Mouse (Mus musculus) gastrocnemius, adult 2 months (tissue): ENCODE results near the gene Wrap73. TPM values are rescaled to one million over a fixed set of nuclear protein-coding genes. Genes with fewer than 3 reads are reported as not detected.

Experiments
- DNase-seq: peaks from one replicate; pipeline ENCODE4 v3.0.0; 2022
- H3K27ac ChIP-seq: fragments of 200-600 bp; 2 replicates; pipeline ENCODE4 v1.8.1; 2022; ENCODE audit warnings: mild to moderate bottlenecking
- H3K4me3 ChIP-seq: fragments of 200-600 bp; 2 replicates; pipeline ENCODE4 v1.8.1; 2022; ENCODE audit warnings: mild to moderate bottlenecking, moderate library complexity
- CTCF ChIP-seq: fragments of 200-600 bp; IDR thresholded peaks from 2 replicates; pipeline ENCODE4 v1.8.1; 2022; ENCODE audit warnings: antibody characterized with exemption, mild to moderate bottlenecking, moderate library complexity
- intact Hi-C: fragments of 180-260 bp; cut with DNase I; formaldehyde crosslinking; loops from one replicate; pipeline ENCODE4 v1.15.1; 2025
- total RNA-seq, 2 experiments: library from RNA; stranded (reverse); gene quantifications; 2 replicates each; pipeline ENCODE4 v1.2.3; 2021

Wrap73 gene
- total RNA-seq, 2 experiments from 2014 or later = 10.6 to 10.8 TPM

DNA sequence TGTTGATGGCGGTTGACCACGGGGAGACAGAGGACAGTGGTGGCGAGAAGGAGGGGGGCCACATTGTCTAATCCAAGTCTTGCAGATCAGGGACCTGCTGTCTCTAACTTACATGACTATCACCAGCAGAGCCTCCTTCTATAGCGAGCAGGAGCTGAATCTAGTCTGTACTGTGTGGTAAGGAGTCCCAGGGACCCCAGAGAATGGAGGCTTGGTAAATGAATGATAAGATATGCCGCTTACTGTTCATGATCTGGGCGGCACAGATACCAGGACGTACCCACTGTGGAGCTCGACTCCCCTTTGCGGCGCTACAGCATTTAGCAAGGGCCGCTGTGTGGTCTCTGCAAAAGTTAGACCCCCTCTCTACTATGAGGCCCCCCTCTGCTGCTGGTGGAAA is 20.4 kb upstream of the Wrap73 start:
- intact Hi-C loops = no loop called here
- TF ChIP-seq CTCF = no peak
- DNase-seq = no peak
- Histone ChIP-seq H3K27ac (no peak overlapping the region), H3K4me3 (no peak overlapping the region)

DNA sequence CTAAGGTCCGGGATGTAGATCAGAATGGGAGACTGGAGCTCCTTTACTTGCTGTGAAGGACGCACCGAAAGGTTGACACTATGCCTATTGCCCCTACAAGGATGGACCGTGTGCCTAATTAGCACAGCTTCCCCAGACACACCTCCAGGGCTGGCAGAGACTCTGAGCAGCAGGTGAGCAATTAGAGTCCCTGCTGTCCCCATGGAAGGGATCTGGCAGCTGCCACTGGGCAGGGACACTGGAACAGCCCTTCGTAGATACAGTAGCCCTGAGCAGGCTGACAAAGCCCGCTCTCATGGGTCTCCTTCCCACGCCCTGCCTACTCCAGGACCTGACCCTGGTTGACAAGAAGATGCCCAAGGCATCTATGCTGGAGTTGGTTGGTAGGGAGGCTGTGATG is 19.8 kb upstream of the Wrap73 start:
- Histone ChIP-seq H3K4me3 (no peak overlapping the region), H3K27ac (no peak overlapping the region)
- intact Hi-C loops = no loop called here
- TF ChIP-seq CTCF = no peak
- DNase-seq = no peak

- no peak overlapping the region for H3K4me3 ChIP-seq
- no peak for DNase-seq
- no peak overlapping the region for H3K27ac ChIP-seq
- TF ChIP-seq CTCF = no peak
- intact Hi-C loops = no loop called here
These were observed 18.6 kb upstream of the Wrap73 start for GRCm38 (mm10) chr4:154123553-154123952.

- no peak for TF ChIP-seq CTCF
- intact Hi-C loops = no loop called here
- no peak overlapping the region for H3K4me3 ChIP-seq
These were observed 17.0 kb upstream of the Wrap73 start for GRCm38 (mm10) chr4:154125202-154125601.

DNA sequence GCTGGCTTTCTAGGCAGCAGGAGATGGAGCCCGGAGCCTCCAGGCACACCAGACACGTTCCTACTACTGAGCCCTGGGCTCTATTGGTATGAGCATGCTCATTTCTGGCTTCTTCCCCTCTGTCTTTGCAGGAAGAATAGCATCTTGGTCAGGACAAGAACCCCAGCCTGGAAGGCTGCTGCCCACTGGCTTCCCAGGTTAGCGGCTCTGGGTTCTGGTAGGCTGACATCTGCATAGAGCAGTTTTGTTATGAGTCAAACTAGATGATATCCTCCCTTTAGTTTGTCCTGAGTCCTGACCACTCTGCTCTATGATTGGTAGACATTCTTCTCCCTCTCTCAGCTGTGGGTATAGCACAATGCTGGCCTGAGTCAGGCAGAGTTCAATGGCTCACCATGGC is 14.9 kb upstream of the Wrap73 start:
- intact Hi-C loops = no loop called here
- no peak overlapping the region for H3K4me3 ChIP-seq
- H3K27ac ChIP-seq = no peak overlapping the region
- TF ChIP-seq CTCF = no peak
- no peak for DNase-seq

More at GRCm38 (mm10) chr4:154125202-154125601, 17.0 kb upstream of the Wrap73 start:
- H3K27ac ChIP-seq = no peak overlapping the region
- DNase-seq = no peak

GRCm38 (mm10) chr4:154129950-154130349 is 12.2 kb upstream of the Wrap73 start:
- no peak for TF ChIP-seq CTCF
- no peak for DNase-seq
- Histone ChIP-seq H3K27ac (no peak overlapping the region), H3K4me3 (no peak overlapping the region)
- intact Hi-C loops = no loop called here

DNA sequence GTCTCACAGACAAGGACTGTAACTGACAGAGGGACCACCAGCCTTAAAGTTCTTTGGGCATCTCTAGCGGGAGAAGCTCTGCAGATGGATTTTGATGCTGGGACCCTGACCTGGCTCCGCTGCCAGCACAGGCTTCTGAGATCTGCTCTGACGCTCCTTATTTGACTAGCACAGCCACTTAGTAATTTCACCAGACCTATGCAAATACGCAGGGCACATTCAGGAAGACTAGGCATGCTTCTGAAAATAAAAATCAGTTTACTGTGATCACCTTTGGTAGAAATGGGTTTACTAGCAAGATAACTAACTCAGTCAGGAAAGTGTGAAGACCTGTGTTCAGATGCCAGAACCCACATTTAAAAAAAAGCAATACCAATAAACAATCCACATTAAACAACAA is 10.3 kb upstream of the Wrap73 start:
- intact Hi-C loops = no loop called here
- no peak for TF ChIP-seq CTCF

GRCm38 (mm10) chr4:154134803-154135202 is 7.4 kb upstream of the Wrap73 start:
- DNase-seq = no peak
- Histone ChIP-seq H3K27ac (no peak overlapping the region), H3K4me3 (no peak overlapping the region)
- no peak for TF ChIP-seq CTCF
- intact Hi-C loops = no loop called here

More for the DNA sequence above, 10.3 kb upstream of the Wrap73 start:
- Histone ChIP-seq H3K27ac (no peak overlapping the region), H3K4me3 (no peak overlapping the region)
- no peak for DNase-seq

GRCm38 (mm10) chr4:154137139-154137538 is 5.0 kb upstream of the Wrap73 start:
- intact Hi-C loops = no loop called here
- DNase-seq = no peak
- no peak for TF ChIP-seq CTCF
- no peak overlapping the region for H3K27ac ChIP-seq
- no peak overlapping the region for H3K4me3 ChIP-seq

DNA sequence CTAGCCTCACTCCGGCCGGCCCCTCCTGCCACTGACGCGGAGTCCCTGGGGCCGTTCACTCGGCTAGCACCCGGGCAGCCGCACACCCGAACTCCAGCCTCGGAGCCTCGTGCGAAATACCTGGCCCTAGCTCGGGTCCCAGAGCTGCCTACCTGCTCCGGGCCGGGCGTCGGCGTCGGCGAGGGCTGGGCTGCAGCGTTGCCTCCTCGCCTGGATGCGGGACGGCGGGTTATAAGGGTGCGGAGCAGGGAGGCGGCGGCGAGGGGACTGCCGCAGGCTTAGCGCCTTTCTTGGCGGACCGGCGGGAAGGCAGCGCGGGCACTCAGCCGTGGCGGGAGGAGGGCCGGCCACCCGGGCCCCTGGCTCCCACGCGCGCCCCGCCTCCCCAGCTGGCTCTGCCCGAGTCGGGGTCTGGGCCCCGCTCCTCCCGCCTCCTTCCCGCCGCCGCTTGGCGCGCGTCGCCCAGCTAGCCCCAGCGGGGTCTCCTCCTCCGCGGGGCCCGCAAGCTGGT is 2.4 kb upstream of the Wrap73 start:
- no peak for TF ChIP-seq CTCF
- peak overlapping the region; percentile 89 for H3K4me3 ChIP-seq
- peak; percentile 27 for DNase-seq
- intact Hi-C loops = no loop called here
- H3K27ac ChIP-seq = no peak overlapping the region

DNA sequence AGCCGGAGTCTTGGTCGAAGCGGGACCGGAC is 2.2 kb upstream of the Wrap73 start, which contains the start of gene Trp73:
Trp73 (minus strand) TSS at position 27 of the 31 bp plus-strand sequence.
- H3K27ac ChIP-seq = no peak within 1 kb of the TSS
- H3K4me3 ChIP-seq = peak within 1 kb of the TSS; percentile 89
- intact Hi-C loops = no loop called here
- no peak for TF ChIP-seq CTCF
- no peak for DNase-seq

GRCm38 (mm10) chr4:154140213-154141008 is 1.8 kb upstream of the Wrap73 start:
- Histone ChIP-seq H3K27ac (no peak overlapping the region), H3K4me3 (peak overlapping the region; percentile 89)
- TF ChIP-seq CTCF = no peak
- intact Hi-C loops = no loop called here
- no peak for DNase-seq

DNA sequence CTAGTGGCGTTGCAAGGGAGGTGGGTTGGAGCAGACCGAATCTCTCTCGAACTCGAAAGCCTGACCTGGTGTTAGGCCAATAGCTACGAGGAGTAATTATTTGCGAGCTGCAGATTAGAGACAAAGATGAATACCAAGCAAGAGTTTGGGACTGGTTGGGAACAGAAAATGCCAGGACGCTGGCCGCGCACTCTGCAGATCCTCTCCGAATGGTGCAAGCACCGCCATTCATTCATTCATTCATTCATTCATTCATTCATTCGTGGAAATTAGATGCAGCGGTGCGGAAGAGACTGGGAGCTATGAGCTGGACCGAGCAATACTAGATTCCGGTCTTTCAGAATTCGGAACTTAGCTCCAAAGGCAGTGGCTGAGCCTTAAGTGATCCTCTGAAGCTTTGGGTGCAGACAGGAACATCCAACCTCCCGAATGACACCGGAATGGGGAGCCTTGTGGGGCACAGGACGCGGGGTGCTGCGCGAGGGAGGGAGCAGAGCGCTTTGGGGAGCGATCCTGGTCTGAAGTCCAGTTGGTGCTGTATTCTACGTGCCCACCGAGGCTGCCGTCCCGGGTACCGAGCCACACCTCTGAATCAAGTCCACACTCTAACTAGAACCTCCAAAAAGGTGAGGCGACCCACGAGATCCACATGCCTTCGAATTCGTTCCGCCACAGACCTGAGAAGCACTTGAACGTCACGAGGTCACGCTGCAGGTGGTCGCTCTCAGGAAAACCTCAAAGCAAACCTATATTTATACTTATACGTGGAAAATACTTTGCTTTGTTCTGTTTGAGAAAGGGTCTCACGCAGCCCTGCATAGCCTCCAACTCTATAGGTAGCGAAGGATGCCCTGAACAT is 934 bp upstream of the Wrap73 start:
- Histone ChIP-seq H3K4me3 (peak overlapping the region; percentile 89), H3K27ac (no peak overlapping the region)
- DNase-seq = no peak
- no peak for TF ChIP-seq CTCF
- intact Hi-C loops = no loop called here

DNA sequence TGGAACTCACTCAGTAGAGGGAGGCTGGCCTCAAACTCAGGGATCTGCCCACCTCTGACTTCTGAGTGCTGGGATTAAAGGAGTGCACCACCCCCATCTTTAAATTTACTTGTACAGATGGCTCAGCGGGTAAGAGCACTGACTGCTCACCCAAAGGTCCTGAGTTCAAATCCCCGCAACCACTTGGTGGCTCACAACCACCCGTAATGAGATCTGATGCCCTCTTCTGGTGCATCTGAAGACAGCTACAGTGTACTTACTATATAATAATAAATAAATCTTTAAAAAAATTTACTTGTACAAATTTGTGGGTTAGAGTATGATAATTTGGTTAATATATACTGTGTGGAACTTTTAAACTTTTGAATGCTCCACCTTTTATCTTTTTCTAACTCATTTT is 2.5 kb downstream of the Wrap73 start:
- no peak for TF ChIP-seq CTCF
- no peak overlapping the region for H3K27ac ChIP-seq
- H3K4me3 ChIP-seq = no peak overlapping the region
- intact Hi-C loops = no loop called here
- DNase-seq = no peak
